Mouse (Mus musculus): ENCODE data around the gene Ehbp1.

Ehbp1 gene

DNA sequence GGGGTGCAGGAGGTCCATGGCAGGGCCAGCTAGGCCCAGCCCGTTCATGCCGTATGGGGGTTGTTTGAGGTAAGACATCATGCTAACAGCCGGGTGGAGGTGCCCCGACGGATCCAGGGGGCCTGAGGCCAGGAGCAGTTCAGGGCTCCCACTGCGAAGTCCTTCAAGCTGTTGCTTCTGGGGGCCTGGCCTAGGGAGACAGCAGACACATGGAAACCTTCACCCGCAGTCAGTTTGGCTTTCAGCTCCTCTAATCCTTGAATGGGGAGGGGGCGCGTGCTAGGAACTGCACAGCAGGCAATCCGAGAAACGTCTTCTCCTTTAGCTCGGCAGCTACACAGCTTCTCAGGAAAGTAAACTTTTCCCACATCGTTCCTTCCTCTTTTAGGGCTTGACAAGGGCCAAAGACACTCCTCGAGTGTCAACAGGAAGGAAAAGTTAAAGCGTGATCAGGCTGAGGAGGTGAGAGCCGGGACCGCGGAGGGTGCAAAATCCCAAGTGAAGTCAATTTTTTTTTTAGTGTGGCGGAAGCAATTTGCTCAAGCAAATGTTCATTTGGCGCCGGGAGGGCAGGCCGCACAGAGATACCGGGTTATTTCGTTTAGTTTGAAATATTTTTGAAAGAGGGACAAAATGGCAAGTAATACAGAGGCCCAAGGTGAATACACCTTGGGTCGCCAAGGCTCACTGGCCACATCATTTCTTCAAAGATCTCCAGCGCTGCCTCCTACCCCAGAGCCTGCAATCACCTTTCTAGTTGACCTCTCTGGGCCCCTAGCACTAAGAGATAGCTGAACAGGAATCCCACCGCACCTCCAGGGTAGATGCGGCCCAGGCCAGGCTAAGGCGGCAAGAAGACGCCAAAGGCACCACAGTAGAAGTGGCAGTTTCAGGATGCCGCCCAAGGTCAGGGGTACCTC, 342.4 kb downstream of the Ehbp1 start:
- DNase-seq = no peak

DNA sequence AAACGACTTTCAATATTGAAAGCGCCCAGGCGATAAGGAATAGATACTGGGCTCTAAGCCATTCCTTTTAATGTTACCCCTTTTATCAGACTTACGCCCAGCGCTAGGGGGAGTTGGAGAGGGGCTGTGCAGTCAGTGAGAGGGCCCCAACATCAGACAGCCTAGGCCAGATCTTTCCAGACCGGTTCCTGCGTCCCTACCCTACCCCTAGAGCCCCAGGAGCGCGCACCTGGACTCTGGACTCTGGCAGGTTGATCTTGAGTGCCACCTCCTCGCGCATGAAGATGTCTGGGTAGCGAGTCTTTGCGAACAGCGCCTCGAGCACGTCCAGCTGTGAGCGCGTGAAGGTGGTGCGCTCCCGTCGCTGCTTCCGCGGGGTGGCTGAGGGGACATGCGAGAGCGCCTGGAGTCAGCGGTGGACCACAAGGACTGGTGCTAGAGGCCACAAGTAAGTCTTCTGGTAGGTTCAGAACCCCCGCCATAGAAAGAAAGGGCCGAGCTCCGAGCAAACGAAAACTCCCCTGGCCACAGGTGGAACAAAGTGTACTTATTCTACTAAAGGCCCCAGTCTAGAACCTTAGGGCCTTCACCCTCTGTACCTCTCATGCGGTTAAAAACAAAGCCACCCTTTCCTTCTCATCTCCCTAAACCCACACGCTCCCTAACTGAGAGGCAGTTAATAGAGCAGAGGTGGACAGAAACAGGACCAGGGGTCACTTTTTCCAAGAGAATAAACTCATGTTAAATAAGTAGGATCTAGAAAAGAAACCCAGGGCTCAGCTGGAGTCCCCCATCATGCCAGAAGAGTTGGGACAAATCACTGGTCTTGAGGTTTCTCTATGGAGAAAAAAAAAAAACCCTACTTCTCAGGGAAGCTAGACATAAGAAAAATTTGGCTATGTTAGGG, 343.7 kb downstream of the Ehbp1 start:
- no peak for DNase-seq

DNA sequence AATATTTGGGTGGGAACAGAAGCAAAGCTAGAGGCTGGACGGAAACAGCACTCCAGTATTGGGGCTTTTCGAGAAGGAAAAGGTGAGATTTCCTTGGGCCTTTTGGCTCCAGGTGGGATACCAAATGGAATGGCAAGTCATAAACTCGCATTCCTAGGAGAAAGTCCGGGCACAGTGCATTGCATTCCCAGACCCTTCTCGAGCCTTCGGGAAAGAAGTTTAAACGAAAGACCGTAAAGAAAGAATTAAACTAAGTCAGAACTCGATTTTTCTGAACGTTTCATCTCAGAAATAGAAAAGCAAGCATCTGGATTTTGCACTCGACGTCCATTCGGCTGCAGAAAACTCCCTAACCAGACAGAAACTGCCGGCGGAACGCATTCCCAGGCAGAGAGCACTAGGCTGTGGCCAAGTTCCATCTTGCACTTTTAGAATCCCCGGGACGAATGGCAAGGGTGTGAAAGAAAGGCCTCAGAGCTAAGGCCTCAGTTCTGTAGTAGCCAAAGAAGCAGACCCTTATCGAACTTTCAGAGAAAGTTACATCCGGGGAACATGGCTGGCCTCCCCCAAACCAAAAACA, 344.4 kb downstream of the Ehbp1 start:
- no peak for DNase-seq

DNA sequence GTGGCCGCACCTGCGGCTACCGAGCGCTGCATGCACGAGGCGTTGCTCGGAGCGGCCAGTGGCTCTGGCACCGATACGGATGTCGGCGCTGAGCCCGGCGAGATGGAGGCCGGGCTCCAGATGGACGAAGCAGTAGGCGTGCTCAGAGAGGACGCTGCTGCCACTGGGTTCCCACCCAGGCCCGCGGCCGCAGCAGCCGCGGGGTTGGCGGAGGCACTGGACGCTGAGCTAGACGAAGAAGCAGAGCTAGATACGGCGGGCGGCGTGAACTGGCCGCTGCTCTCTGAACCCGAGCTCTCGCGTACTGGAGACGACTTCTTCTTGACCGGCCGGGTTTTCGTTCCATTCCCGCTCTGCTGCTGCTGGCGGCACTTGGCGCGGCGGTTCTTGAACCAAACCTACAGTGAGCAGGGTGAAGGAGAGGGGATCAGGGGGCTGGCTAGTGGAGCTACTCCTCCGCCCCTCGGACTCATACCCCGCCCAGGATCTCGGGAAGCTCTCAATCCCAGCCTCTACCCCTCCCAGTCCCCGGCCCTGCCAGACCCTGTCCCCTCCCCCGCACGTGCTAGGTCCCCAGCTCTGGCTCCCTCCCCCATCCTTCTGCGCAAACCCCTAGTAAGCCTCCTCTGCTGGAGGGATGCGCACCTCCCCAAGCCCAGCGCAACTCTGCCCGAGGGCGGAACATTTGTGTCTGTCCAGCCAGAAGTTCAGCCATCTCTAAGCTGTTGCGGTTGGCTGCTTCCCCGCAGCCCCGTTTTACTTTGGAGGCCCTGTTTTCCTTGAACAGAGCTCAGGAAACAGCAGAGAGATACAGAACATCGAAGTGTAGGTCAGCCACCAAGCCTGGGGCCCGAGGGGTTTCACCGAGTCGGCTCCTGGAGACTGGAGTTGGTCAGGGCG, 345.2 kb downstream of the Ehbp1 start:
- DNase-seq = no peak

DNA sequence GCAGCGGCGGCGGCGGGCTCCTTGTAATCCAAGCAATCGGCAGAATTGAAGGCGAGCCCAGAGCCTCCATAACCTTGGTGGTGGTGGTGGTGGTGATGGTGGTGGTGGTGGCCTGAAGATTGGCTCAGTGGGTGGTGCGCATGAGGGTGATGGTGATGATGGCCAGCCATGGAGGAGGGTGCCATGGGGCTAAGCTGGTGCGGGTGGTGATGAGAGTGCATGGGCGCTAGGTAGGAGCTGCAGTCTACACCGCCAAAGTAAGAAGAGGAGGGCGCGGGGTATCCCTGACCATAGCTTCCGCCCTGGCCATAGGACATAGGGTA, 345.8 kb downstream of the Ehbp1 start:
- DNase-seq = no peak

DNA sequence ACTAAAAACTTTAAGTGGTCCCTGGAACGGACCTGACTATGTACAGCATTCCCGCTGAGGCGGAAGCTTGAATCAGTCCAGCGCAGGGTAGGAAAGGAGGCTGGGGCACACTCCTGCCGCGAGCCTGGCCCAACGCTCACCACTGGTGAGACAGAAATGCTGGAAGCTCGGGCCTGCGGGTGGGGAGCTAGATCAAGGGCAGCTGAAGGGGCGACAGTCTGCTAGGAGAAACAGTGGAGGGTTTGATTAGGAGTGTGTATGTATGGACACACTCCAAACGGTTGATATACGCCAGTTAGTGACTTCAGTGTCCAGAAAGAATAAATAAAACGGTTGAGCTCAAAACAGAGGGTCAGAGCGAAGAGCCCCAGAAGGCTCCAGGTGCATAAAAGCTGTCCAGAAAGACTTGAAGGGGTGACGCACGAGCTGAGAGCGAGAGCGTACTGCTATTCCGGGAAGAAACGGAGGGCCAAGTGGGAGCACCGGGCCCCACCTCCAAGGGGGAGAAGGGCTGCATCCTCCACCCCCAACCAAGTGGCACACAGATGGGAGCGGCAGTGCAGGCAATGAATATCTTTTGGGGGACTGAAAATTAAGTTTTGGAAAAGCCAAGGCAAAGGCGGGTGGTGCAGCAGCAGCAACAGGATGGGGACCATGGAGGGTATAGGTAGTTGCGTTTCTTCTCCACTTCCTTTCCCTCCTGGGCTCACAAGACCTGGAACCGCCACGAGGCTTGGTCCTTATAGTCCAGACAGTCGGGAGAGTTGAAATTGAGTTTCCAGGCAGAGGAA, 346.4 kb downstream of the Ehbp1 start:
- no peak for DNase-seq

DNA sequence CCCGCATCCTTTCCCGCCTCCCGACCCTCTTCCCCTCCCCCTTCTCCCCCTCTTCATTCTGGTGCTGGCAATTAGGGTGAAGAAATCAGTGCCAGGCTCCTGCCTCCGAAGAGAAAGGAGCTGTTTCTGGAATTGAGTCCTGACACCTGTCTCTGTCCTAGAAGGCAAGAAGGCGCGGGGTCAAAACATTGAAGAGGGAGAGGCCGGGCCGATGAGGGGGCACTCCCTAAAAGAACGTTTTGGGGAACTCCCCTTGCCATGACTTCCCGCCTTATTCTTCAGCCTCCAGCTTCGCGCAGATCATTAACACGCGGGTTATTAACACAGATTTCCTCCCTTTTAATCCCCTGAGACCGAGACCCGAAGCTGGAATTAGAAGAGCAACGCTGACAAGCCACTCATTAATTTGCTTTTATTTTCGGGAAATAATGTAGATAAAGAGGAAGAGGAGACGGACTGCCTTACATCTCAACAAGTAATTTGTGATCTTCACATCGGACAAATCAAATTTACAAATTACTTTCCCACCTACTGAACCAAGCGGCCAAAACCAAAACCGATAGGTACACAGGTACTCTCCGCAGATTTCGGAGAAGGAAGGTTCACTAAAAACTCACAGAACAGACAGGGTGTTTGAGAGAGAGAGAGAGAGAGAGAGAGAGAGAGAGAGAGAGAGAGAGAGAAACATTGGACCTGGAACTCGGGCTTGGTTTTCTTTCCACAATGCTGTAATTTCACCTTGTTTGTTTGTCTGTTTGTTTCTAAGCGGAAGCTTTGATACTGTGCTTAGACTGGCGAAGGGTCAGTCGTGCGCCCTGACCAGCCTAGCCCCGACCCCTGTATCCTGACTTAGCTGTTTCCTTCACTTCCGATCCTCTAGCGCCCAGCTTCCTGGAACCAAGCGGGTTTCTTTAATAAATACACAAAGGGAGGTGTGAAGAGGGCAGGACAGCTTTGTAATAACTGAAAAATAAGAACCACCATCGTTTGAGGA, 347.4 kb downstream of the Ehbp1 start:
- DNase-seq = no peak

DNA sequence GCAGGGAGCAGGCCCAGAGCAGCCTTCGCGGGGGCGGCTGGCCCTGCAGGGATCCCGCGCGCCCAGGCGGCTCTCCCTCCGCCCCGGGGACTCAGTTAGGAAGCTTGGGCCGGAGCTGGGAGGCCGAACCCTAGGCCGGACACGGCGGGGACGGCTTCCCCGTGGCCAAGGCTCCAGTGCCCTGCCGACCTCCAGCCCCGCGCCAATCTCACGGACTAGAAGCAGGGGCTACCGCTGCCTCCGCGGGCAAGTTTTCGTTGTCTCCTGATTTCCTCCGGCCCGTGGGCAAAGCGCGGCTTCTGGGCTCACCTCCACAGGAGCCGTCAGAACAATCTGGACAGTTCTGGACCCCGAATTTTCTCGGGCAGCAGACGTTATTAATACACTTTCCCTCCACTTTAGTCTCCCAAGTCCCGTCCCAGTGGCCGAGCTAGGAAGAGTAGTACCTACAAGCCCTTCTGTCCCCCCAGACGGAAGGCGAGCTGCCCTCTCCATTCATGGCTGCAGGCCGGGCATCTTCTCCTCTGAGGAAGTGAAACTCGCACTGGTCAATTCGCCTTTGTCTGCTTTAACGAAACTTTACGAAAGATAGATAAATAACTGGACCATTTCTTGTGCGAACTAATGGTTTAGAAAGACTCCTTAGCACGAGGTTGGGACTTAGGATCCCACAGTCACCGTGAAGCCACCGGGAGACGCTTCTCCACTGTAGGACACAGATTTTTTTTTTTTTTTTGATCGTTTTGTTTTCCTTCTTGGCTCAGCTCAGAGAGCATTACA, 348.3 kb downstream of the Ehbp1 start:
- DNase-seq = no peak

DNA sequence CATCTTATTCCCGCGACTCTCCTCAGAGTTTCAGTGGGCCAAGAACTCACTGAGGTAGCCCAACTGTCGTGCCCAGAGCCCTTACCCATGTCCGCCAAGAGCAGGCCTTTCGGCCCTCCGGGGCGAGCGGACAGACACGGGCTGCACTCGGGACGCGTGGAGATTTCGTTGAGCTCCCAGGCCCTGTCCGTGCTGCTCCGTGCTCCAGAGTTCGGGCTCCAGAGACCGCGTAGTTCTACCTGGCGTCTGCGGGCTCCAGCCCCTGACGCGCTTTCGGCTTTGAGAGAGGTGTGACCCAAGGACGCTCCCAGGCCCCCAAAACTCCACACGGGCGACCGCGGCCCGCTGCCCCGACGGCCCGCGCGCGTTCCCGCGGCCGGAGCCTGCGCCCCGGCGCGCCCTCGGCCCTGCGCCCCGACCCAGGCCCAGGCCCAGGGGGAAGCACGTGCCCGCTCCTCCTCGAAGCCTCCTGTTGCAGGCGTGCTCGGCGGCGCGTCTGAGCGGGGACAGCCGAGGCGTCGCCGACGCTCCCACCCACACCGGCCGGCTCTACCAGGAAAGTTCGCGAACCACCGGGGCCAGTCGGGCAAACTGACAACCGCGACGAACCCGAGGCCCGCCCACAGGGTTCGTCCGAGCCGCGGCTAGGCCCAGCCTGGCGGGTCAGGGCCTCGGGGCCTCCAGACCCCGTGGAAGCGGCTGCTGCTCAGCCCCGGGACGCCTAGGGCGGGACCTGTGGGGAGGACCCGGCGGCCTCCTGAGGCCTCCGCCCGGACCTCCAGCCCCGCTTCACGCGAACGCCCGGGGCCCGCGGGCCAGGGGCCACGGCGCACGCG, 349.1 kb downstream of the Ehbp1 start:
- DNase-seq = no peak

DNA sequence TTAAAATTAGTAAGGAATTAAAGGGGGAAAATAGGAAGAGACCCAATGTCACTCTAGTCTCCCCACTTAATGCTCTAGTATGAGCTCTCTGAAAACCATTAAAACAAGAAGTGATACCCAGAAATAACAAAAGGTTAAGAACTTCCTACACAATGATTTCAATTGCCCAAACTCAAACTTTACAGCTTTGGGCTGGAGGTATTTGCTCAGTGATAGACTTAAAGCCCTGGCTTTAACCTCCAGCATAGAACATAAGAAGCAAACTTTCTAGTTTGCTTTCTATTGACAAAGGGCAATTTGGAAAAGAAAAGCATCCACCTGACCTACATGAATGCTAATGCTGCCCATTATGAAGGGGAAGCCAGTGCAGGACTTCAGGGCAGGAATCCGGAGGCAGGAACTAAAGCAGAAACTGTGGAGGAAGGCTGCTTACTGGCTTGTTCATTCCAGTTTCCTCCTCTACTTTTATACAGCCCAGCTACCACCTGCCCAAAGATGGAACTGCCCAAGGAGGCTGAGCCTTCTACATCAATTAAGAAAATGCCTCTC, 353.6 kb downstream of the Ehbp1 start:
- no peak for DNase-seq

DNA sequence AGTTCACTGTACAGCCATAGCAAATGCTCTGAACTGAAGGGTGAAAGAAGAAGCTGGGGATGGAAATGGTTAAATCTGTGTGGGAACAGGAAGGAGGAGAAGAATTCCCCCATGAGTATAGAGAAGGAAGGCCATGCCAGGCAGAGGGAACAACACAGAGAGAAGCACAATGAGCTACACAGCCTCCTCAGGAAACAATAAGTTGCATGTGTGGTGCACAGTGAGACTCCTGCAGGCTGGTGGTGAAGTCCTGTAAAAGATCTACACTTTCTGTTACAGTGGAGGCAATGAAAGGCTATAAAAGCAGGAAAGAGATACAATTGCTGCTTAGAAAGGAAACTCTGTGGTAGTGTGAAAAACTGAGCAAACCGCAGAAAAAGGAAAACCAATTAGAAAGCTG, 357.0 kb downstream of the Ehbp1 start:
- DNase-seq = no peak

DNA sequence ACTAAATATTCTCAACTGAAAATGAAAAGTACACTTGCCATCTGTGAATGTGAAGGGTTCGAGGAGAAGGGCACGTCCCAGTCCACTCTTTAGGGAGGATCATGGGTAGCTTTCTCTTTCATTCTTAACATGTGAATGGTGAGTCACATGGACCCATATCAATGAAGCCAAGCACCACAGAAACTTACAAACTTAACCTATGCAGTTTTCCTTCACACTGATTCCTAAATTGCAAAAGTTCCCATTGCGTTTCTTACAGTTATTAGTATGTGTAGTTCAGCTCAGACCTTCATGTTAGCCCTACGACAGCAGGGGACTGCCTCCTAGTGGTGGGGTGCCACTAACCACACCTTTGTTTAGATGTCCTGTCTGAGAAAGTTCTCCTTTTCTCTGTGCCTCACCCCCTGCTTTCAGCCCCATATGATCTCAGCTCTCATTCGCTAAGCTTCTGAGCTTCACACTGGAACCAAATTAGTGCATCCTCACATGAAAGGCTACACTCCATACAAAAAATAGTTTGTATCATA, 368.0 kb downstream of the Ehbp1 start:
- no peak for DNase-seq

DNA sequence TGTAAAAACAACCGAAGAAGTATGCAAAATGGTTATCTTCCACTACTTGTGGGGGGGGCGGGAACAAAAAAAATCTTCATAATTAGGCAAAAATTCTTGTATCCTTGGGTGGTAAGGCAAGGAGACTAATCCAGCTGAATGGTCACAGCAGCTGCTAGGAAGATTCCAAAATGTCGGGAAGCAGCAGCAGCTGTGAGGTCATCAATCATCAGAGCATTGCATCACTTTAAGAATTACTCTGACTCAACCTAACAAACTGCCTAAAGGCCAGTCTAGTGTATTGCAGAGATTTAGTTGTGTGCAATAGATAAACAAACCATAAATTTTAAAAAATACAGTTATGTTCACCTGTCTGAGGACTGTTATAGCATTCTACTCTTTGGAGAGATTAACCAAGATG, 368.5 kb downstream of the Ehbp1 start:
- DNase-seq = no peak

DNA sequence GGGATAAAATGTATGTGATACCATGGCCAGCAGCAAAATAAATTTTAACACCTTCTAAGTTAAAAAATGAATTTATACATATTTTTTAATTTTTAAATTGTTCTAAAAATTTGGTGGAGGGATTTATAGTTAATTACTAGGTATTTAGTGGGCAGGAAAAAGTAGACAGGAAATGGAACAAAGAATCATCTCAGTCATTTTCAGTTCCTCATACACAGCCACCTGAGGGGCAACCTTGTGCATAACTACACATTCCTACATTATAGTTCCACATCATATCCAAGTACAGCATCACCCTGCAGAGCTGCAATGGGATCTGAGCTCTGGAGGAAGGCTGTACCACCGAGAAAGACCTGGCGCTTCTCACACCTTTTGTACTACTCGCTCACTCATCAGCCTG, 373.2 kb downstream of the Ehbp1 start:
- no peak for DNase-seq
